Mouse (Mus musculus) embryonic fibroblast, embryonic 13.5 days (primary cell): ENCODE data around the gene Habp2.

Experiments used
- CTCF ChIP-seq: IDR thresholded peaks from 2 replicates; pipeline ENCODE4 v1.5.1; 2011; ENCODE audit warnings: mild to moderate bottlenecking, control low read depth, low read length, moderate library complexity, borderline replicate concordance; ENCODE audit not compliant: insufficient read depth
- POLR2A ChIP-seq: IDR thresholded peaks from 2 replicates; pipeline ENCODE4 v1.6.1; 2011; ENCODE audit warnings: low read depth, mild to moderate bottlenecking, control low read depth, low read length, moderate library complexity

DNA sequence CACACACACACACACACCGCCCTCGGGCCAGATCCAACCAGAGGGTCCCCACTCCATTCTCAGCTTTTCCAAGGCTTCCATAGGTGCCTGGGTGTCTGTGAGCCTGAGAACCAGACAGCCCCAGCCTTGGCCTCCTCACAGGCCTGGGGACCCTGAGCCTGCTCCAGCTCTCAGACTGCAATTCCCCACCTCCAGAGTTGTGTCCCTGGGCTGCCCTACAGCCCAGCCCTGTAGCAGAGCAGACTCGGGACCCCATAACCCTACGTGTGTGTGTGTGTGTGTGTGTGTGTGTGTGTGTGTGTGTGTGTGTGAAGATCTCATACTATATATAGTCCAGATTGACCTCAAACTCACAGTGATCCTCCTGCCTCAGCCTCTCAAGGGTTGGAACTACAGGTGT, 34.1 kb upstream of the Habp2 start:
- TF ChIP-seq POLR2A (no peak), CTCF (no peak)
